Mouse (Mus musculus): ENCODE measurements around the gene Pltp. TPM values are rescaled to one million over a fixed set of nuclear protein-coding genes. Genes with fewer than 3 reads are reported as not detected.

The Pltp gene
- polyA plus RNA-seq, 2 experiments: 7.6 to 8.4 TPM

GRCm38 (mm10) chr2:164899034-164899433 lies 41.5 kb upstream of the Pltp start:
- H3K4me3 ChIP-seq (ENCODE audit: insufficient read depth in 1 of 2, low read depth in 2 of 2, low read length in 2 of 2): no peak overlapping the region
- no peak for ATAC-seq (ENCODE audit: insufficient read depth)
- TF ChIP-seq EP300 (IDR thresholded peaks at IDR 0.05; ENCODE audit: low read depth) (no peak), CTCF (IDR thresholded peaks at IDR 0.05; ENCODE audit: low read depth) (no peak)
- no peak overlapping the region for H3K27ac ChIP-seq
- no peak overlapping the region for H3K9ac ChIP-seq (replicated peaks)
- WGBS (ENCODE audit: insufficient replicate concordance): 89% methylated on average over 15 of the region's 15 CpGs
- no peaks in the 10 kb centered on the region for H3K4me1 ChIP-seq (replicated peaks; ENCODE audit: control insufficient read depth in 2 of 2, insufficient read depth in 2 of 2, low read length in 1 of 2)
- H3K9me3 ChIP-seq (ENCODE audit: control insufficient read depth, low read length): no peaks in the 10 kb centered on the region
- H3K4me2 ChIP-seq (ENCODE audit: low read depth): no peak overlapping the region
- no peak for DNase-seq (ENCODE audit: low read depth in 3 of 3, low spot score in 3 of 3)
- H3K27me3 ChIP-seq (ENCODE audit: control insufficient read depth, insufficient read depth, low read length): no peaks in the 10 kb centered on the region
- H3K36me3 ChIP-seq (replicated peaks; ENCODE audit: control insufficient read depth, insufficient read depth, low read depth): peaks cover 87% of the 10 kb centered on the region

GRCm38 (mm10) chr2:164898008-164898407 lies 40.5 kb upstream of the Pltp start:
- no peak overlapping the region for H3K9ac ChIP-seq (replicated peaks)
- TF ChIP-seq CTCF (IDR thresholded peaks at IDR 0.05; ENCODE audit: low read depth): no peak
- TF ChIP-seq EP300 (IDR thresholded peaks at IDR 0.05; ENCODE audit: low read depth): no peak
- DNase-seq (ENCODE audit: low read depth in 3 of 3, low spot score in 3 of 3): no peak
- no peaks in the 10 kb centered on the region for H3K27me3 ChIP-seq (ENCODE audit: control insufficient read depth, insufficient read depth, low read length)
- H3K4me2 ChIP-seq (ENCODE audit: low read depth): no peak overlapping the region
- H3K36me3 ChIP-seq (replicated peaks; ENCODE audit: control insufficient read depth, insufficient read depth, low read depth): peaks cover 92% of the 10 kb centered on the region
- H3K27ac ChIP-seq: no peak overlapping the region
- no peaks in the 10 kb centered on the region for H3K9me3 ChIP-seq (ENCODE audit: control insufficient read depth, low read length)
- H3K4me1 ChIP-seq (replicated peaks; ENCODE audit: control insufficient read depth in 2 of 2, insufficient read depth in 2 of 2, low read length in 1 of 2): no peaks in the 10 kb centered on the region
- WGBS (ENCODE audit: insufficient replicate concordance): 84% methylated on average over 7 of the region's 7 CpGs
- no peak overlapping the region for H3K4me3 ChIP-seq (ENCODE audit: insufficient read depth in 1 of 2, low read depth in 2 of 2, low read length in 2 of 2)
- ATAC-seq (ENCODE audit: insufficient read depth): no peak

- no peak for TF ChIP-seq EP300 (IDR thresholded peaks at IDR 0.05; ENCODE audit: low read depth)
- no peak for TF ChIP-seq CTCF (IDR thresholded peaks at IDR 0.05; ENCODE audit: low read depth)
- Histone ChIP-seq H3K27ac (no peak overlapping the region), H3K27me3 (ENCODE audit: control insufficient read depth, insufficient read depth, low read length) (no peaks in the 10 kb centered on the region), H3K36me3 (replicated peaks; ENCODE audit: control insufficient read depth, insufficient read depth, low read depth) (peaks cover 96% of the 10 kb centered on the region), H3K9me3 (ENCODE audit: control insufficient read depth, low read length) (no peaks in the 10 kb centered on the region), H3K4me1 (replicated peaks; ENCODE audit: control insufficient read depth in 2 of 2, insufficient read depth in 2 of 2, low read length in 1 of 2) (no peaks in the 10 kb centered on the region), H3K4me2 (ENCODE audit: low read depth) (no peak overlapping the region), H3K9ac (replicated peaks) (no peak overlapping the region), H3K4me3 (ENCODE audit: insufficient read depth in 1 of 2, low read depth in 2 of 2, low read length in 2 of 2) (no peak overlapping the region)
- no peak for ATAC-seq (ENCODE audit: insufficient read depth)
- WGBS (ENCODE audit: insufficient replicate concordance): 93% methylated on average over 6 of the region's 6 CpGs
- DNase-seq (ENCODE audit: low read depth in 3 of 3, low spot score in 3 of 3): no peak
These were observed 38.4 kb upstream of the Pltp start for GRCm38 (mm10) chr2:164895885-164896284.

GRCm38 (mm10) chr2:164894644-164895043 lies 37.1 kb upstream of the Pltp start:
- 73% methylated on average over 1 of the region's 1 CpGs for WGBS (ENCODE audit: insufficient replicate concordance)
- no peak for ATAC-seq (ENCODE audit: insufficient read depth)

GRCm38 (mm10) chr2:164894048-164894447 lies 36.5 kb upstream of the Pltp start:
- Histone ChIP-seq H3K27ac (no peak overlapping the region), H3K36me3 (replicated peaks; ENCODE audit: control insufficient read depth, insufficient read depth, low read depth) (peaks cover 94% of the 10 kb centered on the region), H3K4me2 (ENCODE audit: low read depth) (no peak overlapping the region), H3K4me1 (replicated peaks; ENCODE audit: control insufficient read depth in 2 of 2, insufficient read depth in 2 of 2, low read length in 1 of 2) (no peaks in the 10 kb centered on the region), H3K9ac (replicated peaks) (no peak overlapping the region), H3K27me3 (ENCODE audit: control insufficient read depth, insufficient read depth, low read length) (no peaks in the 10 kb centered on the region), H3K9me3 (ENCODE audit: control insufficient read depth, low read length) (no peaks in the 10 kb centered on the region), H3K4me3 (ENCODE audit: insufficient read depth in 1 of 2, low read depth in 2 of 2, low read length in 2 of 2) (no peak overlapping the region)
- 74% methylated on average over 5 of the region's 5 CpGs for WGBS (ENCODE audit: insufficient replicate concordance)
- DNase-seq (ENCODE audit: low read depth in 3 of 3, low spot score in 3 of 3): no peak
- no peak for TF ChIP-seq EP300 (IDR thresholded peaks at IDR 0.05; ENCODE audit: low read depth)
- TF ChIP-seq CTCF (IDR thresholded peaks at IDR 0.05; ENCODE audit: low read depth): no peak
- no peak for ATAC-seq (ENCODE audit: insufficient read depth)

More at GRCm38 (mm10) chr2:164894644-164895043, 37.1 kb upstream of the Pltp start:
- H3K36me3 ChIP-seq (replicated peaks; ENCODE audit: control insufficient read depth, insufficient read depth, low read depth): peaks cover 94% of the 10 kb centered on the region
- no peak overlapping the region for H3K9ac ChIP-seq (replicated peaks)
- TF ChIP-seq EP300 (IDR thresholded peaks at IDR 0.05; ENCODE audit: low read depth) (no peak), CTCF (IDR thresholded peaks at IDR 0.05; ENCODE audit: low read depth) (0 out of 2 replicates have a peak, but pooled peaks have one; percentile 4)
- no peaks in the 10 kb centered on the region for H3K4me1 ChIP-seq (replicated peaks; ENCODE audit: control insufficient read depth in 2 of 2, insufficient read depth in 2 of 2, low read length in 1 of 2)
- no peaks in the 10 kb centered on the region for H3K9me3 ChIP-seq (ENCODE audit: control insufficient read depth, low read length)
- no peak for DNase-seq (ENCODE audit: low read depth in 3 of 3, low spot score in 3 of 3)
- H3K4me3 ChIP-seq (ENCODE audit: insufficient read depth in 1 of 2, low read depth in 2 of 2, low read length in 2 of 2): no peak overlapping the region
- H3K27me3 ChIP-seq (ENCODE audit: control insufficient read depth, insufficient read depth, low read length): no peaks in the 10 kb centered on the region
- H3K27ac ChIP-seq: no peak overlapping the region
- H3K4me2 ChIP-seq (ENCODE audit: low read depth): no peak overlapping the region

Measured in liver, embryonic 14.5 days (tissue).